Mouse (Mus musculus) kidney, adult 2 months (tissue): ENCODE results near the gene Olfr183.

Experiments used
- CTCF ChIP-seq: fragments of 200-500 bp; conservative IDR thresholded peaks from 2 replicates; pipeline ENCODE4 v1.5.1; 2011; ENCODE audit warnings: low read depth, mild to moderate bottlenecking, control low read depth, low read length, moderate library complexity, mixed read lengths; ENCODE audit not compliant: insufficient read depth, insufficient read length
- POLR2A ChIP-seq: fragments of 200-500 bp; IDR thresholded peaks from one replicate; pipeline ENCODE4 v1.6.1; 2011; ENCODE audit warnings: low read depth, low read length, control low read depth

- no peak for TF ChIP-seq POLR2A
- TF ChIP-seq CTCF = no peak
These were observed 53.7 kb downstream of the Olfr183 start for GRCm38 (mm10) chr16:59048860-59049259.
